Mouse (Mus musculus) c-Kit-positive CD71-positive TER-119-positive erythroid progenitor cells, embryonic 14.5 days (primary cell): ENCODE measurements around the gene Atf6.

ENCODE experiments used
- DNase-seq: peaks from one replicate; pipeline ENCODE4 v3.0.0-alpha.2; 2013; ENCODE audit warnings: low spot score

Atf6 gene

DNA sequence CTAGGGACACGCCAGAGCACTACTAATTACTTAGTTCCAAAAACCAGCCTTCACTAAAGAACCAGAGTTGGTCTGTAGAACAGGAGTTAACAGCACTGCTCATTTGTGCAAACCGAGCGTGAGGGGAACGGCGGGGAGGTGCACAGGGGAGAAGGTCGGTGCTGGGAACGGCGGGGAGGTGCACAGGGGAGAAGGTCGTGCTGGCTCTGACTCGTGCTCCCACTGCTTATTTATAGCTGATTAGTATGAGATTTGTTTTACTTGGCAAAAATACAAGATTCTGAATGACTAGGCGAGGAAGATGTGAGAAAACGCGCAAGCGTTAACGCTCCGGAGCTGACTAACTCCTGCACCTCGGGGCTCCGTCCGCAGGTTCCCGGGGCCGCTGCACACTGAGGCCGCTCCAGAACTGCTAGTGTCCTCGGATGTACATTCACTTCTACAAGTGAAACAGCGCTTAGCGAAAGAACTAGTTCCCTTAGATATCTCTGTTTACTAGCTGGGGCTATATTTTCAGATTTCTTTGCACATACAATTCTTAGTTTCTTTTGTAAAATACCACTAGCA, 96.1 kb downstream of the Atf6 start:
- no peak for DNase-seq

GRCm38 (mm10) chr1:170770691-170771090, 96.9 kb downstream of the Atf6 start:
- no peak for DNase-seq

- no peak for DNase-seq
Measured at GRCm38 (mm10) chr1:170766997-170767396, 100.6 kb downstream of the Atf6 start.

DNA sequence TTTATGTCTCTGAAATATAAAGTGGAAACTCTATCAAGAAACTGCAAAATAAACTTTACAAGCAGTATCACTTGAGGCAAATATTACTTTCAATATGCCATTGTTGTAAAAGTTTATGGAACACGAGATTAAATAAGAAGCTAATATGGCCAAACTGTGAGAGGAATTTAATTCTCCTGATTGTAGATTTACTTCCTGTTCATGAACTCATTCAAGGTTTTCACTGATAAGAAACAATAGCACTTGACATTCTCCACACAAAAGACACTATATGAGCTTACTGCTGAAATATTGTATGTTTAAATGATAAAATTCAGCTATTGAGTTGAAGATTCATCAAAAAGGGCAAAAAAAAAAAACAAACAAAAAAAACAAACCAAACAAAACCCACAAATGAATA, 102.8 kb downstream of the Atf6 start:
- no peak for DNase-seq

GRCm38 (mm10) chr1:170761634-170762033, 105.9 kb downstream of the Atf6 start:
- DNase-seq = no peak

GRCm38 (mm10) chr1:170753597-170753996, 114.0 kb downstream of the Atf6 start:
- DNase-seq = no peak

GRCm38 (mm10) chr1:170751797-170752196, 115.8 kb downstream of the Atf6 start:
- DNase-seq = no peak

GRCm38 (mm10) chr1:170746523-170746922, 121.0 kb downstream of the Atf6 start:
- DNase-seq = no peak

DNA sequence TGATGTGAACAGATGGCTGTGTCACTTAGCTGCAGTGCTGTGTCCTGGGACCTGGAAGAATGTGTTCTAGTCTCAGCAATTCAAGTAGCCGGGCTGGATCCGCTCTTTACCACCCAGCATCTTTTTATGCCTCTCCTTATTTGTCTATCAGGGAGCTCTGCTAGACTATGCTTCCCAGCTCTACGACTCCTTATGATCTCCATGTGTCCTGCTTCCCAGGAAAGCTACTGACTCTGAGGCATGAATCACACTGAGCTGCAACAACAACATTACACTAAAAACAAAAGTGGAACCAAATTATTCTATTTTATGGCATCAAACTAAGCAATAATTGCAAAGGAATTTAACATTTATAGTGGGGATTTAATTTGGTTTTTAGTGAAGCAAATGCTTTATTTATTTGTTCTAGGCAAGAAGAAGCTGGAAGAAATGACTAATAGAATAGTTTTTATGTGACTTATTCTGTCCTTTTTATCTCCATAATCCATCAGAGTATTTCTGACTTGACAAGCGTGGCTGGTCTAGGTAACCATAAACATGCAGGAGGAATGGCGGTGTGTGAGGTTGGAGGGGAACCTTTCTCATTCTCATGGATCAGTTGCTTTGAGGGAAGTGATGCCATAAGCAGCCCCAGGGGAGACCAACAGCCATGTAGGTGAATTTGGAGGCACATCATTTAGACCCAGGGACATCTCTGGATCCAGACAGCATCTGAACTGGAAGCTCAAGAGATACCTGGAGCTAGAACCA, 125.9 kb downstream of the Atf6 start:
- DNase-seq = no peak

DNA sequence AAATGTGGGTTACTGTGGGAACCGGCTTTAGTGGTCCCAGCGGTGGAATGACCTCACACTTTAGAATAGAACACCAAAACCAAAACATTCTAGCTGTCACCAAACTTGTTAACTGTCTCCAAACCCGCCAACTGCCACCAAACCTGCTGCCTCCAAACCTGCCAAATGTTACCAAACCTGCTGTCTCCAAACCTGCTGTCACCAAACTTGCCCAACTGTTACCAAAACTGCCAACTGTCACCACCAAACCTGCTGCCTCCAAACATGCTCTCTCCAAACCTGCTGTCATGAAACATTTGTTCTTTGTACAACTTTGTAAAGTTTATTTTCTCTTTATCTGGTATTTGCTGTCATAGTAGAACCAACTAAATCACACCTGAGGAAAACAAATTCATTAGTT, 132.7 kb downstream of the Atf6 start:
- no peak for DNase-seq

DNA sequence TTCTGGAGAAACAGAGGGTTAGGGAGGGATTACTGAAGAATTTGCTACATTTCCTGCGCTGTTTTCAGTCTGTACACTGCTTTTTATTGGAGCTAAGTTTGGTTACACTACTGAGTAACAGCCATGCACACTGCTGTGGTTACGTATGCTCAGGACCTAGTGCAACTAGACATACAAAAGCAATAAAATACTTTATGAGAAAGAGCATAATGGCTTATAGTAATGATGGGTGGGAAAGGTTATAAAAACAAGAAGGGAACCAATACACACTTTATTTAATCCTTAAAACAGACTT, 135.0 kb downstream of the Atf6 start:
- no peak for DNase-seq

- no peak for DNase-seq
Measured at GRCm38 (mm10) chr1:170731865-170732595, 135.5 kb downstream of the Atf6 start.

DNA sequence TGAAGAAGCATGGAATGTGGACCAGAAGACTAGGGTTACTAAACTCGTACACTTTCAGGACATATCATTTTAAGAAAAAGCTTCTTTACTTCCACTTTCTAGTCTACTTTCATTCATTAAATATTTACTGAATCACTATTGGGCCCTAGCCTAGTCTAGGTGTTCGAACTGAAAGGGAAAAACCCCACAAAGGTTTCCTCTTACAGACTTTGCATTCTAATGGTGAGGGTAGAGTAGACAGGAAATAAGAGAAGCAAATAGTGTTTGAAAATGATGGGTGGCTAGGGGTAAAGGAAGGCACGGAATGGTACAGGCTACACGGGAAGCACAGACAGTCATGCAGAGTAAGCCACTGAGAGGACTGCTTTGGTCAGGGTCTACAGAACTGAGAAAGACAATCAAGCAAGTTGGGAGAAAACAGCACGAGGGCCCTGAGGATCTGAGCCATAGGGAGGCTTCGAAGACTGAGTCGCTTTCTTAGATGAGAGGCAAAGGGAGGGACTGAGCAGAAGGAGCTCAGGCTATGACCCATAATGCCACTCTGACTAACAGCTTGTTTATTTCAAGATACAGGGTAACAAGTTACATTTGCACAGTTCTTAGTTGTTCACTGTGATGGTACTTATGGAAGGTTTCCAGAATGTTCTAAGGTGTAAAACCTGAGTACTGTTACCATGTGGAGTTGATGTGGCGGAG, 138.2 kb downstream of the Atf6 start:
- DNase-seq = no peak

DNA sequence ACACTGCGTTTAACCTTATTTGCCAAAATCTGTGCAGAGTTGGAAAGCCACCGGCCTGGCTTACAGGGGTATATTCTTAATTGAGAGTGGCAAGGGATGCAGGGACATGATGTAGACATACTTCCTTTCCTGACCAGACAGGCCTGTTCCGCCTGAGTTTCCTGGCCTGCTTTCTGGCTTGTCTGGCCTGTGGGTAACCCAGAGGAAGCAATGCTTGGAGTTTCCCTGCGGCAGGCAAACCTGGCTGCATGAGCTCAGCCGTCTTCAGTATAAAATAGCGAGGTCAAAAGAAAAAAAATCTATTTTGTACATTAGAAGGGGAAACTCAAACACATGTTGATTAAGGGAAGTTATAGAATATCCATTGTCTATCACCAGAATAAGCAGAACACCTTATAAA, 139.0 kb downstream of the Atf6 start:
- DNase-seq = no peak

- DNase-seq = no peak
Measured at GRCm38 (mm10) chr1:170721560-170721959, 146.0 kb downstream of the Atf6 start.

GRCm38 (mm10) chr1:170718133-170718810, 149.3 kb downstream of the Atf6 start:
- no peak for DNase-seq

DNA sequence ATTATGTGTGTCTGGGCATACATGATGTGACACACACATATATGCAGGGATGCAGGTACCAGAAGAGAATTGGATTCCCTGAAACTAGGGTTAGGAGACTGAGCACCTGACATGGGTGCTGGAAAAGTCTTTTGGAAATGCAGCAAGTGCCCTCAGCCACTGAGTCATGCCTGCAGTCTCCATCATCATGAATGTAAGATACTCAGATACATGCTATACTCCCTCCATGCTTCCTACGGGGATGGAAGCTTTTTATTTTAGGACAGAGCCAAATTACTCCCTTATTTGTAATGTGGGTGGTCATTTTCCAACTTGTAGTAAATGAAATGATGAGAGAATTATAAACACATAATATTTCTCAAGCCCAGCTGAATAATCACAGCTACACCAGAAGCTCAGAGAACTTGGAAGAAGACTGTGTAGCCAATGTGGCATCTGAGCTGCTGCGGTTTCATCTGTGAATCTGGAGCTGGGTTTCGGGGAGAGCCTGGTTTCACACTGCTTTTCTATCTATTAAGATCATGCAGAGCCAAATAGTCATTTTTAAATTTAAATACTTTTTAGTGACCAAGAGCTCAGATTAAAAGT, 150.2 kb downstream of the Atf6 start:
- DNase-seq = no peak

DNA sequence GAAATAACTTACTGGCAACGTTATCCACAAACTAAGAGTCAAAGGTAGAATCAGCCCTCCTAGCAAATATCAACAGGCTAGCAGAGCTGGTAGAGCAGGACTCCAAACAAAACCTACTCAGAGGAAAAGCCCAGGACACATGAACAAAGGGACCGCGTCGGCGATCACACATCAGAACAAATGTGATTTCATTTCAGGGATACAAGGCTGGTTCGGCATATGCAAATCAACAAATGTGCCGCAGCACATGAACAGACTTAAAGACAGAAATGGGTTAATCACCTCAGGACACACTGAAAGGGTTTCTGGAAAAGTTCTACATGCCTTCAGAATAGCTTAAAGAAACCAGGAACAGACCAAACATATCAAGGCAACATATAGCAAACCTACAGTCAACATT, 155.8 kb downstream of the Atf6 start:
- no peak for DNase-seq

DNA sequence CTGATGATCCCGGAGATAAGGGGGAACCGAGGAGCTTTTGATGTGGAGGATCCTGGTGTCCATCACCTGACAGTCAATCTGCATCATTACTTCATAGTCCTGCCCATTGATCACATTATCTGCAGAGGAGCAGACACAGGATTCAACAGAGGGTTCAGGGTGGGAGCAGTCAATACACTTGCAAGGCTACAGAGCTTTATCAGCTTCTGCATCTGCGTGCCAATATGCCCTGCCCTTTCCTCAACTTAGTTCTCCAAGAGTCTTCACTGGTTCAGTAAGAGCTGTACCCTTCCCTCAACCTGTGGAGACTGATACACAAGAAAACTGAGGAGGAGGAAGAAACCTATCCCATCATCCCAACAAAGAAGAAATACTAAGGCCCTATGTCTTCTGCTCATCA, 157.6 kb downstream of the Atf6 start:
- DNase-seq = no peak

DNA sequence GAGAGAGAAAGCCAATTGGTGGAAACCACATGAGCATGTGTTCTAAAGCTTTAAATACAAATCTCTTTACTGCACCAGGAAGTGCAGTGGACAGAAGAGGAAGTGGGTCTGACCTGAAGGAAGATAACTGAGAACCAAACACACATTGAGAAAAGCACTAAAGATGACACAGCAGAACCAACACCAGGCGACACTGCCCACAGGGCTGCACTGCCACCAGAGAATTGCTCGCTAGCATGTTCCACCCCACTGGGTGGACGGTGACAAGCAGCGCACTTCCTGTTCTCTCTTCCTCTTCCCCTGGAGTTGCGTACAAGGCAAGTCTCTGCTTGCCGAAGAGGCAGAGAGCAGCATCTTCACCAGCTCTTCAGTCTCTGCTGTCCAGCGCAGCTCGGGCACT, 158.1 kb downstream of the Atf6 start:
- DNase-seq = no peak

GRCm38 (mm10) chr1:170709034-170709433, 158.5 kb downstream of the Atf6 start:
- DNase-seq = no peak

- no peak for DNase-seq
Measured at GRCm38 (mm10) chr1:170706046-170706445, 161.5 kb downstream of the Atf6 start.
